Mouse (Mus musculus) spleen, adult 10 weeks (tissue): Measurements from ENCODE around the gene Apela. TPM values are rescaled to one million over a fixed set of nuclear protein-coding genes. Genes with fewer than 3 reads are reported as not detected.

Source experiments
- polyA plus RNA-seq: library from polyadenylated mRNA; stranded (reverse); fragments of 350-450 nt; fragmentation: Illumina TruSeq; extraction: RNeasy Lipid Tissue Mini Kit (QIAGEN cat#74804); gene quantifications from one replicate; pipeline ENCODE4 v1.2.3, GENCODE M21; 2015; ENCODE audit warnings: low replicate concordance; ENCODE audit not compliant: insufficient read depth

Gene Apela
- polyA plus RNA-seq: not detected

DNA sequence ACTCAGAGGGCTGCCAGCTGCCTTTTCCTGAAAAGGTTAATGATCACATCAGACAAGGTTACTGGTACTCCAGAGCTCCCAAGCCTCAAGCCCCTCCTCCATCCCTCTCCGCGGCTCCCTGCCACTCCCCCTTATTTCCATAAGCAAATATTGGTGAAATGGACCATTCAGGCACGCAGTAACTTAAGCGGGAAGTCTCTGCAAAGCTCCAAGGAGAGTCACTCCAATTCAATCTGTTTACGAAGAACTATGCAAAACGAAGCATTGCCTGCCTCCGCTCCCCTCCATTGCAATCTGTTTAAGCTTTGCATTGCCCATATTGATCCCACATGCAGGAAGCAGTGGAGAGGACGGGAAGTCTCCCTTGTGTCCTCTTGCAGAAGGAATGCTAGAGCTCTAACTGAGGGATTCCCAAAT lies at the start of gene Apela:
Gene Apela, minus strand, starts transcription at position 220 of the 417 bp plus-strand sequence.

GRCm38 (mm10) chr8:65074733-65075132 lies 37.6 kb upstream of the Apela start, which contains the start of gene Gm10663:
Gene Gm10663, plus strand, starts transcription at chr8:65075033.

GRCm38 (mm10) chr8:65018423-65018822 lies 18.7 kb downstream of the Apela start, which contains the start of the genes Trim61 and Trim60:
Gene Trim61, minus strand, starts transcription at chr8:65018523.
Gene Trim60, minus strand, starts transcription at chr8:65018584.

GRCm38 (mm10) chr8:64987731-64988130 lies 49.4 kb downstream of the Apela start, which contains the start of gene Trim75:
Gene Trim75, minus strand, starts transcription at chr8:64987831.

Other genes starting within 250 kb of the Apela start
- 17.9 TPM for gene Klhl2, start 187.3 kb downstream of the Apela start, polyA plus RNA-seq
- gene Tmem192, start 90.2 kb downstream of the Apela start, polyA plus RNA-seq: 27.2 TPM
- gene Trim75, start 49.5 kb downstream of the Apela start, polyA plus RNA-seq: not detected
- not detected for gene Trim61, start 18.8 kb downstream of the Apela start, polyA plus RNA-seq
- not detected for gene Trim60, start 18.8 kb downstream of the Apela start, polyA plus RNA-seq
- gene Gm10663, start 37.7 kb upstream of the Apela start, polyA plus RNA-seq: not detected
- not detected for gene BC030870, start 92.2 kb upstream of the Apela start, polyA plus RNA-seq